Mouse (Mus musculus): Measurements from ENCODE around the gene Ctsw. TPM values are rescaled to one million over a fixed set of nuclear protein-coding genes. Genes with fewer than 3 reads are reported as not detected.

The Ctsw gene
- polyA plus RNA-seq (2015; fragmentation: Nextera tagmentation; extraction: Ambion mirVana): 4.3 and 6.1 TPM in 2 replicates

GRCm38 (mm10) chr19:5468374-5468773, at the start of gene Ctsw:
Gene Ctsw, minus strand, starts transcription at chr19:5468507.

DNA sequence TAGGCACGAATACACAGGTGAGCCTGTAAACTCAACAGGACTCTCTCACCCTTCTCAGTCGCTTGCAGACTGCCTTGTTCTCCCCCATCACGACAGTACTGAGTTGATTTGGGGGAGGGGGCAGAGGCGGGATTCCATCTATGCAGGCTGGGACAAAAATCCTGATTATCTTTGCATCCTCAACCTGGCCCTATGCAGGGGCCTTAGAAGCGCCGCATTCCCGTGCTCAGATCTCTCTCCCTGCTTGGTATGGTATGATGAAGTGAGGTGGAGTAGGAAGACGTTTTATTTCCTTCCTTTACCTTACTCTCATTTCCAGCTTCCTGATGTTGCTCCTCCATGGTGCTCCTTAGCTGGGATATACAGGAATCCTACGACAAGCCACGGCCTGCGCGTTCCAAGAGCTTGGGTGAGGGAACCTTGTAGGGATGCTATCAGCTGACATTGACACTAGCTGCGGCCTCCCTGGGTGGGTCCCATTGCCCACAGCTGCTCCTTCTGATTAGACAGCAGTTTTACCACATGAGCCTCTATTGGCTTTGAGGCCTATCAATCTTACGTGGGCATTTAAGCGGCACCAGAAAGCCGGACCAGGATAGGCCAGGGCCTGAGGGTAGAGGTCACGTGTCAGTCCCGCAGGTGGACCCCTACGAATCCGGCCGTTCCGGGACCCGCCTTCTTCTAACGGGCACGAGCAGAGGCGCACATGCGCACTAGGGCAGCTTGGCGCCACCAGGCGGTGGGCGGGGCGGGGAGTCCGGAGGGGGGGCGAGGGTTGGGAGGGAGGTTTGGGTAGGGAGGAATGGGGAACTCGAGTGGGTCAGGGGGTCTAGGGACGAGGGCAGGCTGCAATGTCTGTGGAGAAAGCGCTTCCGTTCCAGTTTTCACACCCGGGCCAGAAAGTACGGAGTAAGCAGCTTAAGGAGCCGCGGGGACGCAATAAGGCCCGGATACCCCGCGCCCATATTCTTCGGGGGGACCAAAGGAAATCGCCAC, 42.0 kb upstream of the Ctsw start, which contains the start of gene Snx32:
Gene Snx32 (minus strand): TSS at position 508 of the 996 bp plus-strand sequence.

DNA sequence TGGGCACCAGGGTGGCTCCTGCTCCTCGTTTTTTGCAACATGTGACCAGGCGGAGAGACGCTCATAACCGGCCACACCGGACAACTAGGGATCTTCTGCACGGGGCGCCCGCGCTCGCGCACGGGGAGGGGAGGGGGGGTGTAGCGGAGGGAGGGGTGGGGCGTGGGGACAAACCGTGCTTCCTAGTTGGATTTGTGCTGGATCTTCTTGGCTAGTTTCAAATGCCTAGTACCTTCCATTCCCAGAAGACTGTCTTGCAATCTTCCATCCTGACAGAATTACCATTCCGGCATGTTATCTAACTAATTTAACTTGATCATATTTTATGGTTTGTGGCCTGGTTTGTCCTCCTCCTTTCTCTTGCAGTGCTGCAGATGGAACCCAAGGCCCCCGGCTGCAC, 35.4 kb upstream of the Ctsw start, which contains the start of gene 1700020D05Rik:
Gene 1700020D05Rik (minus strand): TSS at position 101 of the 400 bp plus-strand sequence.

GRCm38 (mm10) chr19:5490313-5490897, 22.1 kb upstream of the Ctsw start, which contains the start of gene Cfl1:
Gene Cfl1, plus strand, starts transcription at chr19:5490455.

GRCm38 (mm10) chr19:5487768-5488550, 19.7 kb upstream of the Ctsw start, which contains the start of gene Mus81:
Gene Mus81, minus strand, starts transcription at chr19:5488402.

GRCm38 (mm10) chr19:5473720-5474119, 5.4 kb upstream of the Ctsw start, which contains the start of gene Efemp2:
Gene Efemp2, plus strand, starts transcription at chr19:5473954.

DNA sequence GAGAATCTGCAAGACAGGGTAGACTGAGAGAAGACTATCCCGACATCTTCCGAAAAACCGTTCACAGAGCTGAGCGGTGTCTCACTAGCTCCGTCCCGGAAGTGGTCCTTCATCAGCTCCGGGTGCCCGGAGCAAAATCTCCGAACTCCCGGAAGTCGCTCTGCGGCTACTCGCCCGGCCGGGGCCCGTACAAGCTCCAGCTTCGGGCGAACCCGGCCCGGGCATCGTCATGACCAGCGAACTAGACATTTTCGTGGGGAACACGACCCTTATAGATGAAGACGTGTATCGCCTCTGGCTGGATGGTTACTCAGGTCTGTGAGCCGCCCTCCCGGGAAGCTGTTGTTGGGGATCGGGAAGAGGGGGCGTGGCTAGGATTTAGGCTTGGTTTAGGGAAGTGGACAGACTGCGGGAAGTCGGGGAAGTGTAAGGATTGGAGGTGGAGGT, 7.8 kb downstream of the Ctsw start, which contains the start of gene Fibp:
Gene Fibp (plus strand): TSS at position 151 of the 447 bp plus-strand sequence.

GRCm38 (mm10) chr19:5457746-5458442, 10.4 kb downstream of the Ctsw start, which contains the start of gene Ccdc85b:
Gene Ccdc85b, minus strand, starts transcription at chr19:5457894.

DNA sequence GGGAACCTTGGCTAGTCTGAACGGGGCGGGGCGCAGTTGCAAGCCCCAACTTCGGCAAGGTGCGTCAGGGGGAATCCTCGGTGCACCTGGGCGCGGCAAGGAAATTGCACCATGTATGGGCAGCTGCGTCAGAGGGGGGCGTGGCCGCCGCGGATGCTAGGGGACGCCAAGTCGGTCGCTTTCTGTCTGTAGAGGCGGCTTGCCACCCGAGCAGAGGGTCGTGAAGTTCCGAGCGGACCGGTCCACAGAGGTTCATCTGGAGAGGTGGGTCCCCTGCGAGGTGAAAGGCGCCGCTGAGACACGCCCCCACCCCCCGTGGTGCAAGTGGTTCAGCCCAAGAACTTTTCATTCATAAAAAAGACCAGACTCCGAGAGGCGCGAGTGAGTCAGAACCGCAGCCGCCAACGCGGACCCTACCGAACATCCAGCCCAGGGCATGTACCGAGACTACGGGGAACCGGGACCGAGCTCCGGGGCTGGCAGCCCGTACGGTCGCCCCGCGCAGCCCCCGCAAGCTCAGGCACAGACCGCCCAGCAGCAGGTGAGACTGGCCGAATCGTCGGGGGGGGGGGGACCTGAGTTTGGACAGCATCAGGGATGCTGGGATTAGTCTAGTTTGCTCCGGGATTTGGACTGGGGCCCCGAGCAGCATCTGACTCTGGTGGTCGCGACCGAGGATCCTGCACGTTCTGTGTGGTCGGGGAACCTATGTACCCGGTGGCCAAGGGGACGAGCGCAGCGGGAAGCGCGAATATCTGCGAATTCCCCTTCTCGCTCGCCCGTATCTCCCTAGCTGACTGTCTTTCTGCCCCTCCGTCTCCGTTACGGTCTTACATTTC, 20.6 kb downstream of the Ctsw start, which contains the start of gene Fosl1:
Gene Fosl1 (plus strand): TSS at position 33 of the 839 bp plus-strand sequence.

DNA sequence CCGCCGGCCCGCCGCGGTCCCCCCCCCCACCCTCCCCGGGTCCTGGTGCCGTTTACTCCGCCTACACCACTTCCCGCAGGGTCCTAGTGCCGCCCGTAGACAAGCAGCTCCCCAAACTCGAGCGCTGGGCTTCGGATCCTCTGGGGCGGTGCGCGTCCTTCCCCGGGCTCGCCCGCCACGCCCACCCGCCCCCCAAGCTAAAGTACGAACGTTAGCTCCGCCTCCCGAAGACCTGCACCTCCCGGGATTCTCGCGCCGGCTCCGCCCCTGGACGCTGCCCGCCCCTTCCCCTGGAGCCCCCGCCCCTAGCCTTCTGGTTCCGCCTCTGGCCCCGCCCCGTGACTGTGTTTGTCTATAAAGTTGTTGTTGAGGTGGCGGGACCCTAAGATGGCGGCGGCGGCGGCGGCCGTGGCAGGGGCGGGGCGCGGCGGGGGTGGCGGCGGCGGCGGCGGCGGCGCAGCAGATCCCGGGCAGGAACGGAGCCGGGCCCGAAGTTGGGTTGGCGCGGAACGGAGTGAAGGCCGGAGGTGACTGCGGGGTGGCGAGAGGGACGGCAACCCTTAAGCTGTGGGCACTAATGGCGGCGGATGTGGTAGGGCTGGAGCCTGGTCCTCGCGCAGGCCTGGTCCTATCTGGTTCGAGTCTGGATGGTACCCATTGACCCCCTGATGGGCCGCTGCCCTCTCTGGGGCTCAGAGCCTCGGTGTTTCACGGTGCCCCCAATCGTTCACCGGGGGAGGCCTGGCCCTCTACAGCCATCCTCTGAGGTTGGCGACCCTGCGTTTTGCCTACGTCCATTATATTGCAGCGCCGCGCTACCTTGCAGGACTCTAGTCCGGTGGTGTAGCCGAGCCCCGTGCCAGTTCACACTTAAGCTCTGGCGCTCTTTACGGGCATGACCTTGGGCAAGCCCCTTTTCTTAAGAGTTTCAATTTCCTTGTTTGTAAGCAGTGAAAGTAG, 43.2 kb downstream of the Ctsw start, which contains the start of the genes Drap1 and AI837181:
Gene Drap1 (minus strand): TSS at position 198 of the 960 bp plus-strand sequence.
Gene AI837181 (plus strand): TSS at position 363 of the 960 bp plus-strand sequence.

Other genes starting within 250 kb of the Ctsw start
- gene Pacs1, start 195.4 kb downstream of the Ctsw start, polyA plus RNA-seq (2015; fragmentation: Nextera tagmentation; extraction: Ambion mirVana): 9.6 and 10.2 TPM in 2 replicates
- gene Sf3b2, start 173.1 kb downstream of the Ctsw start, polyA plus RNA-seq (2015; fragmentation: Nextera tagmentation; extraction: Ambion mirVana): 172 and 197 TPM in 2 replicates
- gene Gal3st3, start 170.2 kb downstream of the Ctsw start, polyA plus RNA-seq (2015; fragmentation: Nextera tagmentation; extraction: Ambion mirVana): 0.10 and 0.27 TPM in 2 replicates
- not detected in 2 replicates for gene Catsper1, start 132.8 kb downstream of the Ctsw start, polyA plus RNA-seq (2015; fragmentation: Nextera tagmentation; extraction: Ambion mirVana)
- 0.51 and 0.99 TPM in 2 replicates for gene Cst6, start 118.9 kb downstream of the Ctsw start, polyA plus RNA-seq (2015; fragmentation: Nextera tagmentation; extraction: Ambion mirVana)
- 39.3 and 43.4 TPM in 2 replicates for gene Eif1ad, start 101.8 kb downstream of the Ctsw start, polyA plus RNA-seq (2015; fragmentation: Nextera tagmentation; extraction: Ambion mirVana)
- 304 and 334 TPM in 2 replicates for gene Banf1, start 101.3 kb downstream of the Ctsw start, polyA plus RNA-seq (2015; fragmentation: Nextera tagmentation; extraction: Ambion mirVana)
- gene Sart1, start 79.8 kb downstream of the Ctsw start, polyA plus RNA-seq (2015; fragmentation: Nextera tagmentation; extraction: Ambion mirVana): 51.2 and 52.4 TPM in 2 replicates
- 0.19 and 0.29 TPM in 2 replicates for gene Tsga10ip, start 66.0 kb downstream of the Ctsw start, polyA plus RNA-seq (2015; fragmentation: Nextera tagmentation; extraction: Ambion mirVana)
- gene Drap1, start 43.5 kb downstream of the Ctsw start, polyA plus RNA-seq (2015; fragmentation: Nextera tagmentation; extraction: Ambion mirVana): 130 and 141 TPM in 2 replicates
- gene AI837181, start 43.4 kb downstream of the Ctsw start, polyA plus RNA-seq (2015; fragmentation: Nextera tagmentation; extraction: Ambion mirVana): 25.6 and 28.8 TPM in 2 replicates
- gene Fosl1, start 21.0 kb downstream of the Ctsw start, polyA plus RNA-seq (2015; fragmentation: Nextera tagmentation; extraction: Ambion mirVana): not detected in 2 replicates
- 5.3 and 6.5 TPM in 2 replicates for gene Ccdc85b, start 10.6 kb downstream of the Ctsw start, polyA plus RNA-seq (2015; fragmentation: Nextera tagmentation; extraction: Ambion mirVana)
- 55.0 and 60.8 TPM in 2 replicates for gene Fibp, start 7.9 kb downstream of the Ctsw start, polyA plus RNA-seq (2015; fragmentation: Nextera tagmentation; extraction: Ambion mirVana)
- 30.8 and 37.7 TPM in 2 replicates for gene Efemp2, start 5.4 kb upstream of the Ctsw start, polyA plus RNA-seq (2015; fragmentation: Nextera tagmentation; extraction: Ambion mirVana)
- 19.9 and 21.2 TPM in 2 replicates for gene Mus81, start 19.9 kb upstream of the Ctsw start, polyA plus RNA-seq (2015; fragmentation: Nextera tagmentation; extraction: Ambion mirVana)
- 1,515 and 1,595 TPM in 2 replicates for gene Cfl1, start 21.9 kb upstream of the Ctsw start, polyA plus RNA-seq (2015; fragmentation: Nextera tagmentation; extraction: Ambion mirVana)
- 0.19 and 0.21 TPM in 2 replicates for gene 1700020D05Rik, start 35.3 kb upstream of the Ctsw start, polyA plus RNA-seq (2015; fragmentation: Nextera tagmentation; extraction: Ambion mirVana)
- gene Snx32, start 42.0 kb upstream of the Ctsw start, polyA plus RNA-seq (2015; fragmentation: Nextera tagmentation; extraction: Ambion mirVana): 7.8 and 7.9 TPM in 2 replicates
- 0.07 TPM in 1 of 2 replicates, not detected in the other for gene Ovol1, start 92.1 kb upstream of the Ctsw start, polyA plus RNA-seq (2015; fragmentation: Nextera tagmentation; extraction: Ambion mirVana)
- 4.7 and 5.9 TPM in 2 replicates for gene Ap5b1, start 99.5 kb upstream of the Ctsw start, polyA plus RNA-seq (2015; fragmentation: Nextera tagmentation; extraction: Ambion mirVana)
- gene Rnaseh2c, start 133.4 kb upstream of the Ctsw start, polyA plus RNA-seq (2015; fragmentation: Nextera tagmentation; extraction: Ambion mirVana): 154 and 175 TPM in 2 replicates
- gene Kat5, start 141.7 kb upstream of the Ctsw start, polyA plus RNA-seq (2015; fragmentation: Nextera tagmentation; extraction: Ambion mirVana): 33.2 and 34.5 TPM in 2 replicates
- 30.7 and 35.6 TPM in 2 replicates for gene Rela, start 169.0 kb upstream of the Ctsw start, polyA plus RNA-seq (2015; fragmentation: Nextera tagmentation; extraction: Ambion mirVana)
- 37.1 and 42.1 TPM in 2 replicates for gene Sipa1, start 195.2 kb upstream of the Ctsw start, polyA plus RNA-seq (2015; fragmentation: Nextera tagmentation; extraction: Ambion mirVana)
- 13.1 and 15.0 TPM in 2 replicates for gene Map3k11, start 220.2 kb upstream of the Ctsw start, polyA plus RNA-seq (2015; fragmentation: Nextera tagmentation; extraction: Ambion mirVana)
- 10.6 and 13.9 TPM in 2 replicates for gene Pcnx3, start 220.4 kb upstream of the Ctsw start, polyA plus RNA-seq (2015; fragmentation: Nextera tagmentation; extraction: Ambion mirVana)
- 1.3 and 1.6 TPM in 2 replicates for gene Kcnk7, start 235.9 kb upstream of the Ctsw start, polyA plus RNA-seq (2015; fragmentation: Nextera tagmentation; extraction: Ambion mirVana)

Data from spleen, postnatal 0 days (tissue).